8 mouse cellular contexts compared by ENCODE assay signal in genomic region chr17:30576946-30577345, GRCm38 (mm10). TPM values are rescaled to one million over a fixed set of nuclear protein-coding genes. Genes with fewer than 3 reads are reported as not detected.
DNase-seq lines count a peak whose midpoint lies in the region; ATAC-seq lines count a peak whose summit lies in the region.

No protein-coding gene starts in this region.

- H3K4me2 ChIP-seq in liver, embryonic 11.5 days = peak overlapping the region; percentile 88

- DNase-seq in cerebellum, postnatal 25 days = peak; percentile 31 to 43
- no peak for DNase-seq in cerebellum, adult 11-12 months
- peak; percentile 30 for DNase-seq in thymus, postnatal 14 days
- DNase-seq in thymus, postnatal 25 days = no peak
- DNase-seq in liver, embryonic 11.5 days (ENCODE audit: low spot score) = no peak
- DNase-seq in urinary bladder, postnatal 4 days (ENCODE audit: low spot score in 2 of 2) = no peak
- DNase-seq in frontal cortex, postnatal 14 days (ENCODE audit: low spot score in 2 of 2) = no peak
- no peak for DNase-seq in adrenal gland, postnatal 36 days

- WGBS in liver, embryonic 11.5 days = 53% methylated on average over 12 of the region's 12 CpGs

- ATAC-seq in liver, embryonic 11.5 days (replicated peaks; ENCODE audit: low FRiP score) = no peak

- peak overlapping the region; percentile 69 for H3K9ac ChIP-seq in liver, embryonic 11.5 days (ENCODE audit: low read depth, low read length)

- H3K4me3 ChIP-seq in liver, embryonic 11.5 days (ENCODE audit: low read depth, low read length) = peak overlapping the region; percentile 80

- H3K36me3 ChIP-seq in liver, embryonic 11.5 days (ENCODE audit: control insufficient read depth, insufficient read depth, low read length) = no peaks in the 10 kb centered on the region

- H3K27ac ChIP-seq in liver, embryonic 11.5 days (ENCODE audit: low read depth, low read length) = no peak overlapping the region

- H3K27me3 ChIP-seq in liver, embryonic 11.5 days (replicated peaks; ENCODE audit: control insufficient read depth, insufficient read depth, low read length) = no peaks in the 10 kb centered on the region

- no peaks in the 10 kb centered on the region for H3K9me3 ChIP-seq in liver, embryonic 11.5 days (ENCODE audit: control insufficient read depth, low read length)

- H3K4me1 ChIP-seq in liver, embryonic 11.5 days (replicated peaks; ENCODE audit: control insufficient read depth, insufficient read depth, low read length) = peaks cover 19% of the 10 kb centered on the region

RNA-seq across cellular contexts. Expression of gene Btbd9, which starts 0.7 kb away (rescaled TPM):
- polyA plus RNA-seq in liver, embryonic 11.5 days (2014; fragmentation: Nextera tagmentation; extraction: Ambion mirVana) = 28.6 and 33.4 TPM in 2 replicates
- 10 to 100 TPM; 35.6 to 45.4 TPM for total RNA-seq in adrenal gland, postnatal 36 days (2021)

RNA-seq across cellular contexts. Expression of gene Dnah8, which starts 47.2 kb away (rescaled TPM):
- 4.4 and 4.7 TPM in 2 replicates for polyA plus RNA-seq in liver, embryonic 11.5 days (2014; fragmentation: Nextera tagmentation; extraction: Ambion mirVana)
- total RNA-seq in adrenal gland, postnatal 36 days (2021) = under 1 TPM; 0.36 to 0.46 TPM

RNA-seq across cellular contexts. Expression of gene Glo1, which starts 49.7 kb away (rescaled TPM):
- 310 and 314 TPM in 2 replicates for polyA plus RNA-seq in liver, embryonic 11.5 days (2014; fragmentation: Nextera tagmentation; extraction: Ambion mirVana)
- 100 to 1,000 TPM; 134 to 137 TPM for total RNA-seq in adrenal gland, postnatal 36 days (2021)

Comparison
In these comparisons a context has a peak if more than half of its experiments do, and no peak if none do; other contexts are left out.
1. DNase-seq: peak in cerebellum, postnatal 25 days (2 of 2) and thymus, postnatal 14 days (single experiment); none in cerebellum, adult 11-12 months (single experiment), thymus, postnatal 25 days (single experiment), liver, embryonic 11.5 days (single experiment), urinary bladder, postnatal 4 days (0 of 2), frontal cortex, postnatal 14 days (0 of 2) and adrenal gland, postnatal 36 days (0 of 2).